Mouse (Mus musculus) stomach, embryonic 16.5 days (tissue): ENCODE data around the gene Adamts12. TPM values are rescaled to one million over a fixed set of nuclear protein-coding genes. Genes with fewer than 3 reads are reported as not detected.

Experiments
- ATAC-seq: fragments of 200-750 bp; cut with Nextera tagmentation; 2 replicates; pipeline ENCODE4 v1.8.0; 2017; ENCODE audit warnings: moderate number of reproducible peaks, moderate TSS enrichment; ENCODE audit not compliant: insufficient read depth, low FRiP score
- H3K27ac ChIP-seq: fragments of 300-500 bp; sonication (generic); 2 replicates; pipeline ENCODE4 v1.5.1; 2014; ENCODE audit warnings: low read length
- H3K27me3 ChIP-seq: fragments of 300-500 bp; sonication (generic); 2 replicates; pipeline ENCODE4 v1.6.1; 2014; ENCODE audit warnings: low read length, control low read depth, mixed read lengths; ENCODE audit not compliant: control insufficient read depth, insufficient read depth
- H3K36me3 ChIP-seq: fragments of 300-500 bp; sonication (generic); 2 replicates; pipeline ENCODE4 v1.6.1; 2014; ENCODE audit warnings: low read length; ENCODE audit not compliant: control insufficient read depth, insufficient read depth
- H3K4me1 ChIP-seq: fragments of 300-500 bp; sonication (generic); 2 replicates; pipeline ENCODE4 v1.6.1; 2014; ENCODE audit warnings: low read length, control low read depth, mixed read lengths; ENCODE audit not compliant: control insufficient read depth, insufficient read depth
- H3K4me2 ChIP-seq: fragments of 300-500 bp; sonication (generic); 2 replicates; pipeline ENCODE4 v1.6.1; 2014; ENCODE audit warnings: low read depth, low read length, mixed read lengths
- H3K4me3 ChIP-seq: fragments of 300-500 bp; sonication (generic); replicated peaks from 2 replicates; pipeline ENCODE4 v1.5.1; 2014; ENCODE audit warnings: mild to moderate bottlenecking, low read length
- H3K9ac ChIP-seq: fragments of 300-500 bp; sonication (generic); 2 replicates; pipeline ENCODE4 v1.6.1; 2014; ENCODE audit warnings: low read length
- H3K9me3 ChIP-seq: fragments of 300-500 bp; sonication (generic); replicated peaks from 2 replicates; pipeline ENCODE4 v1.6.1; 2016; ENCODE audit warnings: low read length, control low read depth; ENCODE audit not compliant: control insufficient read depth
- WGBS: fragments of 180-500 bp; shearing (Covaris S2); extraction: QIAGEN DNeasy Blood & Tissue Kit; methylation state at CpG from one replicate; pipeline ENCODE4 v1.1.7; 2014; 5-methylcytosine and 5-hydroxymethylcytosine counted together
- polyA plus RNA-seq: library from polyadenylated mRNA; unstranded; fragments of >200 nt; fragmentation: Nextera tagmentation; extraction: Ambion mirVana; gene quantifications from 2 replicates; pipeline ENCODE4 v1.2.1, GENCODE M21; 2015

Gene Adamts12
- polyA plus RNA-seq, 1 experiment from 2014 or later = 2.8 TPM

- Histone ChIP-seq H3K4me3 (no peak overlapping the region), H3K9ac (no peak overlapping the region), H3K4me1 (0 out of 2 replicates have a peak, but pooled peaks cover 2% of the 10 kb centered on the region), H3K27me3 (no peaks in the 10 kb centered on the region), H3K27ac (no peak overlapping the region), H3K36me3 (no peaks in the 10 kb centered on the region), H3K4me2 (no peak overlapping the region), H3K9me3 (no peaks in the 10 kb centered on the region)
- WGBS = 44% methylated on average over 4 of the region's 4 CpGs
- no peak for ATAC-seq
Measured at GRCm38 (mm10) chr15:11097967-11098702, 33.5 kb downstream of the Adamts12 start.

- H3K27ac ChIP-seq = no peak overlapping the region
- WGBS = 62% methylated on average over 7 of the region's 7 CpGs
- no peak for ATAC-seq
Measured at GRCm38 (mm10) chr15:11098940-11099339, 34.4 kb downstream of the Adamts12 start.

GRCm38 (mm10) chr15:11100917-11101316 is 36.3 kb downstream of the Adamts12 start:
- no peak overlapping the region for H3K4me2 ChIP-seq
- no peak overlapping the region for H3K9ac ChIP-seq
- H3K36me3 ChIP-seq = no peaks in the 10 kb centered on the region
- no peaks in the 10 kb centered on the region for H3K9me3 ChIP-seq
- 73% methylated on average over 4 of the region's 4 CpGs for WGBS
- ATAC-seq = no peak
- 0 out of 2 replicates have a peak, but pooled peaks cover 2% of the 10 kb centered on the region for H3K4me1 ChIP-seq
- H3K27me3 ChIP-seq = no peaks in the 10 kb centered on the region
- H3K27ac ChIP-seq = no peak overlapping the region
- H3K4me3 ChIP-seq = no peak overlapping the region

More at GRCm38 (mm10) chr15:11098940-11099339, 34.4 kb downstream of the Adamts12 start:
- Histone ChIP-seq H3K36me3 (no peaks in the 10 kb centered on the region), H3K4me2 (no peak overlapping the region), H3K9ac (no peak overlapping the region), H3K27me3 (no peaks in the 10 kb centered on the region), H3K9me3 (no peaks in the 10 kb centered on the region), H3K4me3 (no peak overlapping the region), H3K4me1 (0 out of 2 replicates have a peak, but pooled peaks cover 2% of the 10 kb centered on the region)

GRCm38 (mm10) chr15:11105101-11105500 is 40.5 kb downstream of the Adamts12 start:
- Histone ChIP-seq H3K36me3 (no peaks in the 10 kb centered on the region), H3K4me3 (no peak overlapping the region), H3K27me3 (no peaks in the 10 kb centered on the region), H3K9ac (no peak overlapping the region), H3K27ac (no peak overlapping the region), H3K4me1 (no peaks in the 10 kb centered on the region), H3K4me2 (no peak overlapping the region), H3K9me3 (no peaks in the 10 kb centered on the region)
- WGBS = 66% methylated on average over 2 of the region's 2 CpGs
- ATAC-seq = no peak

- Histone ChIP-seq H3K36me3 (no peaks in the 10 kb centered on the region), H3K4me3 (no peak overlapping the region), H3K9ac (no peak overlapping the region), H3K4me2 (no peak overlapping the region), H3K27ac (no peak overlapping the region), H3K27me3 (no peaks in the 10 kb centered on the region), H3K9me3 (no peaks in the 10 kb centered on the region), H3K4me1 (no peaks in the 10 kb centered on the region)
- no peak for ATAC-seq
- 76% methylated on average over 5 of the region's 5 CpGs for WGBS
Measured at GRCm38 (mm10) chr15:11107376-11107775, 42.8 kb downstream of the Adamts12 start.

GRCm38 (mm10) chr15:11114631-11115197 is 50.1 kb downstream of the Adamts12 start:
- whole genome bisulfite sequencing = 82% methylated on average over 8 of the region's 8 CpGs
- no peak for ATAC-seq

GRCm38 (mm10) chr15:11116303-11116702 is 51.7 kb downstream of the Adamts12 start:
- Histone ChIP-seq H3K36me3 (no peaks in the 10 kb centered on the region), H3K9ac (no peak overlapping the region), H3K27ac (no peak overlapping the region; the same call in 1 of the 2 replicates), H3K4me3 (no peak overlapping the region), H3K27me3 (no peaks in the 10 kb centered on the region), H3K4me1 (peaks cover 4% of the 10 kb centered on the region; the same call in 1 of the 2 replicates), H3K9me3 (no peaks in the 10 kb centered on the region), H3K4me2 (no peak overlapping the region)
- no peak for ATAC-seq
- WGBS = 30% methylated on average over 2 of the region's 2 CpGs

More at GRCm38 (mm10) chr15:11114631-11115197, 50.1 kb downstream of the Adamts12 start:
- no peaks in the 10 kb centered on the region for H3K9me3 ChIP-seq
- H3K4me2 ChIP-seq = no peak overlapping the region
- H3K4me3 ChIP-seq = no peak overlapping the region
- no peaks in the 10 kb centered on the region for H3K27me3 ChIP-seq
- H3K27ac ChIP-seq = no peak overlapping the region
- no peaks in the 10 kb centered on the region for H3K36me3 ChIP-seq
- no peak overlapping the region for H3K9ac ChIP-seq
- H3K4me1 ChIP-seq = peaks cover 4% of the 10 kb centered on the region; the same call in 1 of the 2 replicates

GRCm38 (mm10) chr15:11116853-11117252 is 52.3 kb downstream of the Adamts12 start:
- Histone ChIP-seq H3K27ac (no peak overlapping the region; the same call in 1 of the 2 replicates), H3K4me3 (no peak overlapping the region), H3K36me3 (no peaks in the 10 kb centered on the region), H3K9ac (no peak overlapping the region), H3K27me3 (no peaks in the 10 kb centered on the region), H3K9me3 (no peaks in the 10 kb centered on the region), H3K4me2 (no peak overlapping the region), H3K4me1 (peaks cover 4% of the 10 kb centered on the region; the same call in 1 of the 2 replicates)
- ATAC-seq = no peak
- WGBS = 52% methylated on average over 3 of the region's 3 CpGs

- no peaks in the 10 kb centered on the region for H3K36me3 ChIP-seq
- ATAC-seq = no peak
- no peak overlapping the region for H3K9ac ChIP-seq
- no peaks in the 10 kb centered on the region for H3K27me3 ChIP-seq
- H3K4me1 ChIP-seq = peaks cover 4% of the 10 kb centered on the region; the same call in 1 of the 2 replicates
- no peak overlapping the region for H3K4me2 ChIP-seq
- H3K9me3 ChIP-seq = no peaks in the 10 kb centered on the region
- H3K27ac ChIP-seq = no peak overlapping the region
- no peak overlapping the region for H3K4me3 ChIP-seq
Measured at GRCm38 (mm10) chr15:11118371-11118770, 53.8 kb downstream of the Adamts12 start.
